Mouse (Mus musculus): Measurements from ENCODE around the gene Sipa1l2. TPM values are rescaled to one million over a fixed set of nuclear protein-coding genes. Genes with fewer than 3 reads are reported as not detected.

The Sipa1l2 gene
- polyA plus RNA-seq, 1 experiment, result 10.3 TPM

GRCm38 (mm10) chr8:125381674-125382073, 187.9 kb downstream of the Sipa1l2 start:
- TF ChIP-seq CTCF (IDR thresholded peaks at IDR 0.05; ENCODE audit: borderline replicate concordance, insufficient read depth, low read length) (no peak), POLR2A (IDR thresholded peaks at IDR 0.05; ENCODE audit: low read depth, low read length) (no peak)
- Histone ChIP-seq H3K27ac (ENCODE audit: insufficient read depth, low read length) (no peak overlapping the region), H3K4me1 (ENCODE audit: control insufficient read depth, insufficient read depth, low read length) (no peaks in the 10 kb centered on the region), H3K4me3 (ENCODE audit: insufficient read depth, low read length) (no peak overlapping the region)

DNA sequence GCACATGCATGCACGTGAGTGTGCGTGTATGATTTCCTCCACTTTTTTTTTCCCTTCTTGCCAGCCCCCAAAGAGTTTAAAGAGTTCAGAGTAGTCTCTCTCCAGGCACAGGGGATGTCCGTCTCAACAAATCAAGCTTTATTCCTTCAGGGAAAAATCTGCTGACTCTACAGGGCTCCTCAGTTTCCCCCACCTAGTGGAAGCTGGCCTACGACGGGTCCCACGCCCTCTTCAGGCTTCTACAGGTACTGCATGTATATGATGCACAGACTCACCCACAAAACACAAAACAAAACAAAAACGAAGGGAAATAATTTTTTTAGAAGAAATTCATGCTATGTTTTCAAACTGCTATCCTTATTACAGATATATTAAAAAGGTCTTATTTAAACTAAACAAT, 189.7 kb downstream of the Sipa1l2 start:
- no peak overlapping the region for H3K4me3 ChIP-seq (ENCODE audit: insufficient read depth, low read length)
- H3K27ac ChIP-seq (ENCODE audit: insufficient read depth, low read length), result no peak overlapping the region
- TF ChIP-seq POLR2A (IDR thresholded peaks at IDR 0.05; ENCODE audit: low read depth, low read length), result no peak
- no peak for TF ChIP-seq CTCF (IDR thresholded peaks at IDR 0.05; ENCODE audit: borderline replicate concordance, insufficient read depth, low read length)
- no peaks in the 10 kb centered on the region for H3K4me1 ChIP-seq (ENCODE audit: control insufficient read depth, insufficient read depth, low read length)

- TF ChIP-seq CTCF (IDR thresholded peaks at IDR 0.05; ENCODE audit: borderline replicate concordance, insufficient read depth, low read length) (no peak), POLR2A (IDR thresholded peaks at IDR 0.05; ENCODE audit: low read depth, low read length) (no peak)
- no peak overlapping the region for H3K4me3 ChIP-seq (ENCODE audit: insufficient read depth, low read length)
- H3K4me1 ChIP-seq (ENCODE audit: control insufficient read depth, insufficient read depth, low read length), result no peaks in the 10 kb centered on the region
- no peak overlapping the region for H3K27ac ChIP-seq (ENCODE audit: insufficient read depth, low read length)
Observed at GRCm38 (mm10) chr8:125379156-125379555, 190.5 kb downstream of the Sipa1l2 start.

DNA sequence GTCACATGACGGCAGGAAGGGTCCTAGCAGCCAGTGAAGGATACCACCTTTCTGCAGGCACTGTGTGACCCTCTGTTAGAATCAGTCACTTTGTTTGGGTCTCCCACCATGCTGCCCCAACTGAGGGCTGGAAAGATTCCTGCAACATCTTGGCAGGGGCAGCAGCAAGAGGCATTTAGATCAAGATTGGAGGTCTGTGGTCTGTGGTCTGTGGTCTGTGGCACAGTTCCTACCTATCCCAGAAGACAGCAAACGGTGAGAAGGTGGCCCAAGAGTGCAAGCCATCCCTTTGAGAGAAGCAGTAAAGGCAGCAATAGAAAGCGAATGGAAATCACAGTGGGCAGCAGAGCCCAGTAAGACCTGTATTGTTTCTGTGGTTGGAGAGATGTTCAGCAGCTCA, 191.9 kb downstream of the Sipa1l2 start:
- Histone ChIP-seq H3K4me3 (ENCODE audit: insufficient read depth, low read length) (no peak overlapping the region), H3K27ac (ENCODE audit: insufficient read depth, low read length) (no peak overlapping the region), H3K4me1 (ENCODE audit: control insufficient read depth, insufficient read depth, low read length) (no peaks in the 10 kb centered on the region)
- TF ChIP-seq CTCF (IDR thresholded peaks at IDR 0.05; ENCODE audit: borderline replicate concordance, insufficient read depth, low read length) (no peak), POLR2A (IDR thresholded peaks at IDR 0.05; ENCODE audit: low read depth, low read length) (no peak)

- no peak for TF ChIP-seq POLR2A (IDR thresholded peaks at IDR 0.05; ENCODE audit: low read depth, low read length)
- no peak for TF ChIP-seq CTCF (IDR thresholded peaks at IDR 0.05; ENCODE audit: borderline replicate concordance, insufficient read depth, low read length)
- Histone ChIP-seq H3K4me1 (ENCODE audit: control insufficient read depth, insufficient read depth, low read length) (no peaks in the 10 kb centered on the region), H3K27ac (ENCODE audit: insufficient read depth, low read length) (no peak overlapping the region), H3K4me3 (ENCODE audit: insufficient read depth, low read length) (no peak overlapping the region)
Observed at GRCm38 (mm10) chr8:125376448-125376845, 193.2 kb downstream of the Sipa1l2 start.

DNA sequence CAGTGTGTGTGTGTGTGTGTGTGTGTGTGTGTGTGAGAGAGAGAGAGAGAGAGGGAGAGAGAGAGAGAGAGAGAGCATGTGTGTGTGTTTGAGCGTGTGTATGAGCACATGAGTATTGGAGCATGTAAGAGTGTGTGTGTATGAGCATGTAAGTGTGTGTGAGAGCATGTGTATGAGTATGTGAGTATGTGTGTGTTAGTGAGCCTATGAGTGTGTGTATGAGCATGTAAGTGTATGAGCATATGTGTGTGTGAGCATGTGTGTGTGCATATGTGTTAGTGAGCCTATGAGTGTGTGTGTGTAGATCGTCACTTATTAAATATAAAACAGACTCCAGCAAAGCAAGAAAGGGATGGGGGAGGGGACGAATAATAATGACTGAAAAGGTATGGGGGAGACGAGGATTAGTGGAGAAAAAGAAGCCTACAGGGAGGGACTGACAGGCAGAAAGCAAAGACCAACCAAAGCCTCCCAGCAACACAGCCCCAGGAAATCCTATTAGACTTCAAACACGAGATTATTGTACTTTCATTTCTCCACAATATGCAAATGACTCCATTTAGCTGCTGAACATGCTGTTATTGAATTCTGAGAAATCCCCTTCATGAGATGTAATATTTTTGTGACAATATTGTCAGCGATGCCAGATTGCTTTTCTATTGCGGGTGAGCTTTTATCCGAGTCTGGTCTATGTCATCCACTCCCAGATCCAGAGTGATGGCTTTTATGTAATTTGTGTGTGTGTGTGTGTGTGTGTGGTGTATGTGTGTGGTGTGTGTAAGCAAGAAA, 193.8 kb downstream of the Sipa1l2 start:
- TF ChIP-seq POLR2A (IDR thresholded peaks at IDR 0.05; ENCODE audit: low read depth, low read length), result no peak
- TF ChIP-seq CTCF (IDR thresholded peaks at IDR 0.05; ENCODE audit: borderline replicate concordance, insufficient read depth, low read length), result no peak
- no peak overlapping the region for H3K4me3 ChIP-seq (ENCODE audit: insufficient read depth, low read length)
- no peaks in the 10 kb centered on the region for H3K4me1 ChIP-seq (ENCODE audit: control insufficient read depth, insufficient read depth, low read length)
- no peak overlapping the region for H3K27ac ChIP-seq (ENCODE audit: insufficient read depth, low read length)

GRCm38 (mm10) chr8:125372596-125372995, 197.0 kb downstream of the Sipa1l2 start:
- TF ChIP-seq POLR2A (IDR thresholded peaks at IDR 0.05; ENCODE audit: low read depth, low read length), result no peak
- no peak for TF ChIP-seq CTCF (IDR thresholded peaks at IDR 0.05; ENCODE audit: borderline replicate concordance, insufficient read depth, low read length)
- no peak overlapping the region for H3K4me3 ChIP-seq (ENCODE audit: insufficient read depth, low read length)
- H3K27ac ChIP-seq (ENCODE audit: insufficient read depth, low read length), result no peak overlapping the region
- H3K4me1 ChIP-seq (ENCODE audit: control insufficient read depth, insufficient read depth, low read length), result no peaks in the 10 kb centered on the region

- Histone ChIP-seq H3K27ac (ENCODE audit: insufficient read depth, low read length) (no peak overlapping the region), H3K4me3 (ENCODE audit: insufficient read depth, low read length) (no peak overlapping the region), H3K4me1 (ENCODE audit: control insufficient read depth, insufficient read depth, low read length) (no peaks in the 10 kb centered on the region)
- TF ChIP-seq CTCF (IDR thresholded peaks at IDR 0.05; ENCODE audit: borderline replicate concordance, insufficient read depth, low read length), result no peak
- no peak for TF ChIP-seq POLR2A (IDR thresholded peaks at IDR 0.05; ENCODE audit: low read depth, low read length)
Observed at GRCm38 (mm10) chr8:125369491-125370236, 199.9 kb downstream of the Sipa1l2 start.

GRCm38 (mm10) chr8:125368341-125369035, 201.1 kb downstream of the Sipa1l2 start:
- TF ChIP-seq CTCF (IDR thresholded peaks at IDR 0.05; ENCODE audit: borderline replicate concordance, insufficient read depth, low read length) (no peak), POLR2A (IDR thresholded peaks at IDR 0.05; ENCODE audit: low read depth, low read length) (no peak)
- no peaks in the 10 kb centered on the region for H3K4me1 ChIP-seq (ENCODE audit: control insufficient read depth, insufficient read depth, low read length)
- no peak overlapping the region for H3K27ac ChIP-seq (ENCODE audit: insufficient read depth, low read length)
- no peak overlapping the region for H3K4me3 ChIP-seq (ENCODE audit: insufficient read depth, low read length)

Other genes with a start within 250 kb of the Sipa1l2 start
- 2.8 TPM in 2 replicates for gene Map10, start 100.0 kb upstream of the Sipa1l2 start, polyA plus RNA-seq (2011; ENCODE audit: insufficient read length, low read depth, missing spikeins)
- gene Ntpcr, start 160.2 kb upstream of the Sipa1l2 start, polyA plus RNA-seq (2011; ENCODE audit: insufficient read length, low read depth, missing spikeins), result 16.5 and 21.2 TPM in 2 replicates

All from embryonic fibroblast, embryonic 13.5 days (primary cell).